Mouse (Mus musculus): ENCODE results near the gene Stx4a. TPM values are rescaled to one million over a fixed set of nuclear protein-coding genes. Genes with fewer than 3 reads are reported as not detected.

The Stx4a gene
- polyA plus RNA-seq, 2 experiments: 7.2 to 34.9 TPM

DNA sequence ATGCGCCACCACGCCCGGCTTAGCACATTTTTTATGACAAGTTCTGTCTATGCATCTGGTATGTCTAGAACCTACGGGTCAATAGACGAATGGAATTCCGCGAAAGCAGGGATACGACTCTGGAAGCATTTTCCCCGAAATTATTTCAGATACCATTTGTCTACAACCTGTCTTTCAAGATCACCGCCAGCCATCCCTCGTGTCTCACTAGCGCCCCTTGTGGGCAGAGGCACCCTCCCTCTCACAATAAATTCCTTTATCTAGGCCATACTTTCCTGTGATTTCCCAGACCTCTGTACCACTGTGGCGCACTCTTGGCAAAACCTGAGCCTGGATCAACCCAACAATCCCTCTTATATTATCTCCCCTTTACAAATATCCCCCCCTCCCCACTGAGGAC lies 72.3 kb downstream of the Stx4a start:
- H3K27me3 ChIP-seq (ENCODE audit: control insufficient read depth, insufficient read depth, low read length): no peaks in the 10 kb centered on the region
- H3K27ac ChIP-seq: no peak overlapping the region; the same call in 1 of the 2 replicates
- ATAC-seq (ENCODE audit: insufficient read depth) (no peak), DNase-seq (ENCODE audit: low read depth in 3 of 3, low spot score in 3 of 3) (peak; percentile 48 to 65 (median 60))
- no peak overlapping the region for H3K9ac ChIP-seq (replicated peaks)
- H3K36me3 ChIP-seq (replicated peaks; ENCODE audit: control insufficient read depth, insufficient read depth, low read depth): no peaks in the 10 kb centered on the region; the same call in 1 of the 2 replicates
- H3K9me3 ChIP-seq (ENCODE audit: control insufficient read depth, low read length): no peaks in the 10 kb centered on the region
- no peak overlapping the region for H3K4me3 ChIP-seq (ENCODE audit: insufficient read depth in 1 of 2, low read depth in 2 of 2, low read length in 2 of 2)
- H3K4me2 ChIP-seq (ENCODE audit: low read depth): peak overlapping the region; percentile 96
- H3K4me1 ChIP-seq (replicated peaks; ENCODE audit: control insufficient read depth in 2 of 2, insufficient read depth in 2 of 2, low read length in 1 of 2): peaks cover 34 to 39% of the 10 kb centered on the region in 2 experiments
- TF ChIP-seq CTCF (IDR thresholded peaks at IDR 0.05; ENCODE audit: low read depth) (peak; percentile 94), EP300 (IDR thresholded peaks at IDR 0.05; ENCODE audit: low read depth) (no peak)
- 43% methylated on average over 13 of the region's 13 CpGs for WGBS (ENCODE audit: insufficient replicate concordance)

DNA sequence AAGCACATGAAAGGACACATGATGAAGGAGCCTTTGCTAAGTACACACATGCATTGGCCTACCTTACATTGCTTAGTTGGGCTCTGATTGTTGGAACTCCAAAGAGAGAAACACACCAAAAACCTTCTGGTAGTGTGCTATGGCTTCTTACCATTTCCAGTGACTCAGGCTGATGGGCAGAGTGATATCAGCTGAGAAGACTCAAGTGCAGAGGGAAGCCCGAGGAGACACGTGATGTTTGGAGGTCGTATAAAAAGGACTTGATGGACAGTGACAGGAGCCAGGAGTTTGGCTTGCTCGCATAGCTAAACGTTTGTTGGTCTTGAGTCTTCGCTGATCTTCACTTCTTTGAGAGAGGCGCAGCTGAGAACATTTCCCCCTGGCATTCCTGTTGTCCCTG lies 73.4 kb downstream of the Stx4a start:
- H3K4me3 ChIP-seq (ENCODE audit: insufficient read depth in 1 of 2, low read depth in 2 of 2, low read length in 2 of 2): no peak overlapping the region
- 75% methylated on average over 7 of the region's 7 CpGs for WGBS (ENCODE audit: insufficient replicate concordance)
- no peaks in the 10 kb centered on the region; the same call in 1 of the 2 replicates for H3K36me3 ChIP-seq (replicated peaks; ENCODE audit: control insufficient read depth, insufficient read depth, low read depth)
- H3K27me3 ChIP-seq (ENCODE audit: control insufficient read depth, insufficient read depth, low read length): no peaks in the 10 kb centered on the region
- TF ChIP-seq CTCF (IDR thresholded peaks at IDR 0.05; ENCODE audit: low read depth): no peak
- TF ChIP-seq EP300 (IDR thresholded peaks at IDR 0.05; ENCODE audit: low read depth): no peak
- no peak for DNase-seq (ENCODE audit: low read depth in 3 of 3, low spot score in 3 of 3)
- no peak overlapping the region for H3K4me2 ChIP-seq (ENCODE audit: low read depth)
- no peak overlapping the region for H3K9ac ChIP-seq (replicated peaks)
- no peak for ATAC-seq (ENCODE audit: insufficient read depth)
- H3K27ac ChIP-seq: no peak overlapping the region
- peaks cover 34 to 46% of the 10 kb centered on the region in 2 experiments for H3K4me1 ChIP-seq (replicated peaks; ENCODE audit: control insufficient read depth in 2 of 2, insufficient read depth in 2 of 2, low read length in 1 of 2)
- no peaks in the 10 kb centered on the region for H3K9me3 ChIP-seq (ENCODE audit: control insufficient read depth, low read length)

DNA sequence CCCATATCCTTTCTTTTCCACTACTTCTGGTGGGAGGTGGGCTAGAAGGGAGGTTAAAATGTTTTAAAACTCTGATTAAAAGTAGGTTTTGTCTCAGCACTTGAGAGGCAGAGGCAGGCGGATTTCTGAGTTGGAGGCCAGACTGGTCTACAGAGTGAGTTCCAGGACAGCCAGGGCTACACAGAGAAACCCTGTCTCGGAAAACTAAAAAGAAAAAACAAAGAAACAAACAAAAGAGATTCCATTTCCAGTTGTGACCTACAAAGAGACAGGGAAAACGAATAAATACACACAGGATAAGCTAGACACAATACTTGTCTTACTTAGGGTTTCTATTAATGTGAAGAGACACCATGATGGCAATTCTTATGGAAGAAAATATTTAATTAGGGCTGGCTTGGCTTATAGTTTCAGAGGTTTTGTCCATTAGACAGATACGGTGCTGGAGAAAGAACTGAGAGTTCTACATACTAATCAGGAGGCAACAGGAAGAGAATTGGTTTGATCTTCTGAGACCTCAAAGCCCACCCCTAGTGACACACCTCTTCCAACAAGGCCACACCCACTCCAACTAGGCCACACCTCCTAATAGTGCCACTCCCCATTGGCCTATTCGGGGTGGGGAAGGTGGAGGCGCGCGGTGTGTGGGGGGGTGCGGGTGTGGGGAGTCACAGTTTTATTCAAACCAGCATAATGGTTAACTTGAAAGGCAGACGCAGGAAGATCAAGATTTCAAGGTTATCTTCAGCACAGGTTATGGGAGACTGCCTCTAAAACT lies 74.3 kb downstream of the Stx4a start:
- WGBS (ENCODE audit: insufficient replicate concordance): 21% methylated on average over 10 of the region's 10 CpGs
- H3K27me3 ChIP-seq (ENCODE audit: control insufficient read depth, insufficient read depth, low read length): no peaks in the 10 kb centered on the region
- ATAC-seq (ENCODE audit: insufficient read depth): no peak
- TF ChIP-seq CTCF (IDR thresholded peaks at IDR 0.05; ENCODE audit: low read depth): no peak
- TF ChIP-seq EP300 (IDR thresholded peaks at IDR 0.05; ENCODE audit: low read depth): no peak
- peak overlapping the region; percentile 32 for H3K4me2 ChIP-seq (ENCODE audit: low read depth)
- no peak overlapping the region for H3K9ac ChIP-seq (replicated peaks)
- H3K4me1 ChIP-seq (replicated peaks; ENCODE audit: control insufficient read depth in 2 of 2, insufficient read depth in 2 of 2, low read length in 1 of 2): peaks cover 34 to 46% of the 10 kb centered on the region in 2 experiments
- H3K4me3 ChIP-seq (ENCODE audit: insufficient read depth in 1 of 2, low read depth in 2 of 2, low read length in 2 of 2): no peak overlapping the region
- no peak for DNase-seq (ENCODE audit: low read depth in 3 of 3, low spot score in 3 of 3)
- no peaks in the 10 kb centered on the region for H3K36me3 ChIP-seq (replicated peaks; ENCODE audit: control insufficient read depth, insufficient read depth, low read depth)
- no peaks in the 10 kb centered on the region for H3K9me3 ChIP-seq (ENCODE audit: control insufficient read depth, low read length)
- peak overlapping the region; percentile 31; the same call in 1 of the 2 replicates for H3K27ac ChIP-seq

Other genes with a start within 250 kb of the Stx4a start
- gene Ccdc189, start 235.7 kb upstream of the Stx4a start, polyA plus RNA-seq (2012; rRNA removed): 4.4 and 5.4 TPM in 2 replicates
- 6.8 and 7.5 TPM in 2 replicates for gene Ccdc189, start 235.7 kb upstream of the Stx4a start, polyA plus RNA-seq (2014; fragmentation: Nextera tagmentation; extraction: Ambion mirVana)
- gene Rnf40, start 235.5 kb upstream of the Stx4a start, polyA plus RNA-seq (2012; rRNA removed): 10.3 and 14.0 TPM in 2 replicates
- 13.7 and 16.1 TPM in 2 replicates for gene Rnf40, start 235.5 kb upstream of the Stx4a start, polyA plus RNA-seq (2014; fragmentation: Nextera tagmentation; extraction: Ambion mirVana)
- 1.6 and 1.9 TPM in 2 replicates for gene Zfp629, start 208.5 kb upstream of the Stx4a start, polyA plus RNA-seq (2012; rRNA removed)
- gene Zfp629, start 208.5 kb upstream of the Stx4a start, polyA plus RNA-seq (2014; fragmentation: Nextera tagmentation; extraction: Ambion mirVana): 1.4 and 2.2 TPM in 2 replicates
- 11.6 and 12.5 TPM in 2 replicates for gene Bcl7c, start 115.4 kb upstream of the Stx4a start, polyA plus RNA-seq (2012; rRNA removed)
- gene Bcl7c, start 115.4 kb upstream of the Stx4a start, polyA plus RNA-seq (2014; fragmentation: Nextera tagmentation; extraction: Ambion mirVana): 21.7 and 27.9 TPM in 2 replicates
- 2.6 and 4.3 TPM in 2 replicates for gene Ctf1, start 111.6 kb upstream of the Stx4a start, polyA plus RNA-seq (2012; rRNA removed)
- 1.7 and 2.5 TPM in 2 replicates for gene Ctf1, start 111.6 kb upstream of the Stx4a start, polyA plus RNA-seq (2014; fragmentation: Nextera tagmentation; extraction: Ambion mirVana)
- not detected in 2 replicates for gene Ctf2, start 92.1 kb upstream of the Stx4a start, polyA plus RNA-seq (2012; rRNA removed)
- gene Ctf2, start 92.1 kb upstream of the Stx4a start, polyA plus RNA-seq (2014; fragmentation: Nextera tagmentation; extraction: Ambion mirVana): 0.05 and 0.15 TPM in 2 replicates
- 10.8 and 11.3 TPM in 2 replicates for gene Fbxl19, start 79.8 kb upstream of the Stx4a start, polyA plus RNA-seq (2012; rRNA removed)
- 0.85 and 1.1 TPM in 2 replicates for gene Fbxl19, start 79.8 kb upstream of the Stx4a start, polyA plus RNA-seq (2014; fragmentation: Nextera tagmentation; extraction: Ambion mirVana)
- 6.9 and 7.2 TPM in 2 replicates for gene Orai3, start 54.5 kb upstream of the Stx4a start, polyA plus RNA-seq (2012; rRNA removed)
- gene Orai3, start 54.5 kb upstream of the Stx4a start, polyA plus RNA-seq (2014; fragmentation: Nextera tagmentation; extraction: Ambion mirVana): 3.9 and 4.9 TPM in 2 replicates
- gene Setd1a, start 47.6 kb upstream of the Stx4a start, polyA plus RNA-seq (2012; rRNA removed): 5.7 TPM in 2 replicates
- 10.5 and 12.3 TPM in 2 replicates for gene Setd1a, start 47.6 kb upstream of the Stx4a start, polyA plus RNA-seq (2014; fragmentation: Nextera tagmentation; extraction: Ambion mirVana)
- gene Gm49388, start 38.7 kb upstream of the Stx4a start, polyA plus RNA-seq (2012; rRNA removed): 1.2 TPM in 1 of 2 replicates, not detected in the other
- gene Gm49388, start 38.7 kb upstream of the Stx4a start, polyA plus RNA-seq (2014; fragmentation: Nextera tagmentation; extraction: Ambion mirVana): not detected in 2 replicates
- gene Hsd3b7, start 23.7 kb upstream of the Stx4a start, polyA plus RNA-seq (2012; rRNA removed): 44.8 and 45.5 TPM in 2 replicates
- 44.8 and 45.5 TPM in 2 replicates for gene Hsd3b7, start 23.7 kb upstream of the Stx4a start, polyA plus RNA-seq (2014; fragmentation: Nextera tagmentation; extraction: Ambion mirVana)
- gene Stx1b, start 255 bp downstream of the Stx4a start, polyA plus RNA-seq (2012; rRNA removed): 0.95 and 1.1 TPM in 2 replicates
- gene Stx1b, start 255 bp downstream of the Stx4a start, polyA plus RNA-seq (2014; fragmentation: Nextera tagmentation; extraction: Ambion mirVana): 0.05 and 0.21 TPM in 2 replicates
- gene Zfp646, start 51.9 kb downstream of the Stx4a start, polyA plus RNA-seq (2012; rRNA removed): 5.8 and 6.7 TPM in 2 replicates
- gene Zfp646, start 51.9 kb downstream of the Stx4a start, polyA plus RNA-seq (2014; fragmentation: Nextera tagmentation; extraction: Ambion mirVana): 4.6 and 5.1 TPM in 2 replicates
- 3.0 TPM in 2 replicates for gene Zfp668, start 52.5 kb downstream of the Stx4a start, polyA plus RNA-seq (2012; rRNA removed)
- gene Zfp668, start 52.5 kb downstream of the Stx4a start, polyA plus RNA-seq (2014; fragmentation: Nextera tagmentation; extraction: Ambion mirVana): 3.9 and 4.3 TPM in 2 replicates
- gene Prss53, start 66.7 kb downstream of the Stx4a start, polyA plus RNA-seq (2012; rRNA removed): 0.38 and 0.48 TPM in 2 replicates
- 0.05 and 0.29 TPM in 2 replicates for gene Prss53, start 66.7 kb downstream of the Stx4a start, polyA plus RNA-seq (2014; fragmentation: Nextera tagmentation; extraction: Ambion mirVana)
- not detected in 2 replicates for gene Gm21974, start 71.2 kb downstream of the Stx4a start, polyA plus RNA-seq (2012; rRNA removed)
- gene Gm21974, start 71.2 kb downstream of the Stx4a start, polyA plus RNA-seq (2014; fragmentation: Nextera tagmentation; extraction: Ambion mirVana): not detected in 2 replicates
- 74.0 and 104 TPM in 2 replicates for gene Vkorc1, start 71.3 kb downstream of the Stx4a start, polyA plus RNA-seq (2012; rRNA removed)
- gene Vkorc1, start 71.3 kb downstream of the Stx4a start, polyA plus RNA-seq (2014; fragmentation: Nextera tagmentation; extraction: Ambion mirVana): 107 and 116 TPM in 2 replicates
- 28.0 and 29.7 TPM in 2 replicates for gene Bckdk, start 79.8 kb downstream of the Stx4a start, polyA plus RNA-seq (2012; rRNA removed)
- gene Bckdk, start 79.8 kb downstream of the Stx4a start, polyA plus RNA-seq (2014; fragmentation: Nextera tagmentation; extraction: Ambion mirVana): 68.3 and 76.0 TPM in 2 replicates
- 9.6 and 13.7 TPM in 2 replicates for gene Kat8, start 88.2 kb downstream of the Stx4a start, polyA plus RNA-seq (2012; rRNA removed)
- 15.7 and 17.6 TPM in 2 replicates for gene Kat8, start 88.2 kb downstream of the Stx4a start, polyA plus RNA-seq (2014; fragmentation: Nextera tagmentation; extraction: Ambion mirVana)
- 8.3 and 12.6 TPM in 2 replicates for gene Prss8, start 105.8 kb downstream of the Stx4a start, polyA plus RNA-seq (2012; rRNA removed)
- gene Prss8, start 105.8 kb downstream of the Stx4a start, polyA plus RNA-seq (2014; fragmentation: Nextera tagmentation; extraction: Ambion mirVana): 9.8 and 10.3 TPM in 2 replicates
- 2.0 and 2.3 TPM in 2 replicates for gene Prss36, start 122.4 kb downstream of the Stx4a start, polyA plus RNA-seq (2012; rRNA removed)
- 3.0 TPM in 2 replicates for gene Prss36, start 122.4 kb downstream of the Stx4a start, polyA plus RNA-seq (2014; fragmentation: Nextera tagmentation; extraction: Ambion mirVana)
- 169 and 278 TPM in 2 replicates for gene Fus, start 143.2 kb downstream of the Stx4a start, polyA plus RNA-seq (2012; rRNA removed)
- gene Fus, start 143.2 kb downstream of the Stx4a start, polyA plus RNA-seq (2014; fragmentation: Nextera tagmentation; extraction: Ambion mirVana): 15.8 and 17.1 TPM in 2 replicates
- 13.8 and 20.2 TPM in 2 replicates for gene Pycard, start 169.6 kb downstream of the Stx4a start, polyA plus RNA-seq (2012; rRNA removed)
- 37.1 and 39.3 TPM in 2 replicates for gene Pycard, start 169.6 kb downstream of the Stx4a start, polyA plus RNA-seq (2014; fragmentation: Nextera tagmentation; extraction: Ambion mirVana)
- gene Trim72, start 179.7 kb downstream of the Stx4a start, polyA plus RNA-seq (2012; rRNA removed): 0.03 and 0.04 TPM in 2 replicates
- not detected in 2 replicates for gene Trim72, start 179.7 kb downstream of the Stx4a start, polyA plus RNA-seq (2014; fragmentation: Nextera tagmentation; extraction: Ambion mirVana)
- 1.9 and 2.7 TPM in 2 replicates for gene Itgam, start 238.3 kb downstream of the Stx4a start, polyA plus RNA-seq (2012; rRNA removed)
- gene Itgam, start 238.3 kb downstream of the Stx4a start, polyA plus RNA-seq (2014; fragmentation: Nextera tagmentation; extraction: Ambion mirVana): 1.1 and 1.5 TPM in 2 replicates
- 0.02 TPM in 1 of 2 replicates, not detected in the other for gene Gm49368, start 238.4 kb downstream of the Stx4a start, polyA plus RNA-seq (2012; rRNA removed)
- gene Gm49368, start 238.4 kb downstream of the Stx4a start, polyA plus RNA-seq (2014; fragmentation: Nextera tagmentation; extraction: Ambion mirVana): 0.03 TPM in 1 of 2 replicates, not detected in the other